Mouse (Mus musculus): Measurements from ENCODE around the gene Uqcr10. TPM values are rescaled to one million over a fixed set of nuclear protein-coding genes. Genes with fewer than 3 reads are reported as not detected.
A peak's percentile ranks its signal among the peaks of the same experiment; 100 is the strongest.

Gene Uqcr10
- polyA plus RNA-seq, 1 experiment from 2014 or later: 1,482 TPM

DNA sequence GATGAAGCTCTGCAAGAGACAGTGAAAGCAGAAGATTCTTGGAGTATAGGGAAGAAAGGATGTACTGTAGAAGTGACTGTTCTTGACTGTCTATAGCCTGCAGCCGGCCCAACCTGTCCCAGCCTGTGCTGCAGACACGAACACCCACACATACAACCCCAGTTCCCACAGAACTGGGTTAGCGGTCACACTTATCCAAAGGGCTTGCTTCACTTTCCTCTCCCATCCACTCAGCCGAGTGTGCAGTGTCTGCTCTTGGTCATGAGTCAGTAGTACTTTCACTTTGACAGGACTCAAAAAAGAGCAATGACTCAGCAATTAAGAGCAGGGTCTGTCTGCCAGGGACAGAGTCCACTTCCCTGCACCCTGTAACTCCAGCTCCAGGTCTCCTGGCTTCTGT lies 42.8 kb downstream of the Uqcr10 start:
- Histone ChIP-seq H3K4me2 (peak overlapping the region; percentile 17), H3K36me3 (ENCODE audit: control insufficient read depth, insufficient read depth, low read length) (peaks cover 20% of the 10 kb centered on the region), H3K9me3 (replicated peaks; ENCODE audit: control insufficient read depth, low read length) (no peaks in the 10 kb centered on the region), H3K9ac (ENCODE audit: low read depth, low read length) (no peak overlapping the region), H3K27ac (ENCODE audit: low read depth, low read length) (0 out of 2 replicates have a peak overlapping the region, but pooled peaks have one; percentile 17), H3K4me1 (ENCODE audit: control insufficient read depth, insufficient read depth, low read length) (no peaks in the 10 kb centered on the region), H3K4me3 (ENCODE audit: low read depth, low read length) (no peak overlapping the region), H3K27me3 (ENCODE audit: control insufficient read depth, insufficient read depth, low read length) (no peaks in the 10 kb centered on the region)
- WGBS (ENCODE audit: insufficient replicate concordance): 80% methylated on average over 4 of the region's 4 CpGs
- ATAC-seq (replicated peaks; ENCODE audit: insufficient number of reproducible peaks, low FRiP score, low TSS enrichment): peak; percentile 42; the same call in 1 of the 2 replicates

DNA sequence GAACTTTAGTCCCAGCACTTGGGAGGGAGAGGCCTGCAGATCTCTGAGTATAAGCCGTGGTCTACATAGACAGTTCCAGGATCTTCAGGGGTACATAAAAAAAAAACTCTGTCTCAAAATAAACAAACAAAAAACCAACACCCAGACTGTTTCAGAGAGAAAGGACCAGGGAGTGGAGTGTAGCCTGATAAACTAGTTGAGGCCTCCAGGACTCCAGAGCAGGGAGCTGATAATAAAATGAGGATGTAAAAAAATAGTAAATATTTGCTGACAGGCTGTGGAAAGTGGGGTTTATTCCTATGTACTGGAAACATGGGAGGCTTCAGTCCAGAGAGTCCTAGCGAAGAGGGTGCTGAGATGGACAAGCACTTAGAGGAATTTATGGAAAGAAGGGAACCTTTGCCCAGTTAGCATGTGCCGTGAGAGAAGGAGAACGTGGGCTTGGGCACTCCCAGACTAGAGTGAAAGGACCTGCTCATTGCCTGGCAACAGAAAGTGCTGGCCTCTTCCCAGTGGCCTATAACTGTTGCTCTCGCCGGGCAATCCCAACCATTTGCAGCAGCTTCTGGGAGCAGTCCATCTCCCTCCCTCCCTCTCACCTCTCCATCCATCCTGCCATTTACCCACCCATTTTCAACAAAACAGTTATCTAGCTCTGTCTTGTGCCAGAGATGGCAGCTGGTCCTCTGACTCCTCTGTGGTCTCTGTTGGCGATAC lies 43.7 kb downstream of the Uqcr10 start:
- H3K4me2 ChIP-seq: no peak overlapping the region
- H3K27me3 ChIP-seq (ENCODE audit: control insufficient read depth, insufficient read depth, low read length): no peaks in the 10 kb centered on the region
- H3K9me3 ChIP-seq (replicated peaks; ENCODE audit: control insufficient read depth, low read length): no peaks in the 10 kb centered on the region
- H3K36me3 ChIP-seq (ENCODE audit: control insufficient read depth, insufficient read depth, low read length): peaks cover 20% of the 10 kb centered on the region
- WGBS (ENCODE audit: insufficient replicate concordance): 73% methylated on average over 7 of the region's 7 CpGs
- H3K4me3 ChIP-seq (ENCODE audit: low read depth, low read length): no peak overlapping the region
- peak overlapping the region; percentile 24; the same call in 1 of the 2 replicates for H3K27ac ChIP-seq (ENCODE audit: low read depth, low read length)
- ATAC-seq (replicated peaks; ENCODE audit: insufficient number of reproducible peaks, low FRiP score, low TSS enrichment): no peak
- no peaks in the 10 kb centered on the region for H3K4me1 ChIP-seq (ENCODE audit: control insufficient read depth, insufficient read depth, low read length)
- H3K9ac ChIP-seq (ENCODE audit: low read depth, low read length): no peak overlapping the region

DNA sequence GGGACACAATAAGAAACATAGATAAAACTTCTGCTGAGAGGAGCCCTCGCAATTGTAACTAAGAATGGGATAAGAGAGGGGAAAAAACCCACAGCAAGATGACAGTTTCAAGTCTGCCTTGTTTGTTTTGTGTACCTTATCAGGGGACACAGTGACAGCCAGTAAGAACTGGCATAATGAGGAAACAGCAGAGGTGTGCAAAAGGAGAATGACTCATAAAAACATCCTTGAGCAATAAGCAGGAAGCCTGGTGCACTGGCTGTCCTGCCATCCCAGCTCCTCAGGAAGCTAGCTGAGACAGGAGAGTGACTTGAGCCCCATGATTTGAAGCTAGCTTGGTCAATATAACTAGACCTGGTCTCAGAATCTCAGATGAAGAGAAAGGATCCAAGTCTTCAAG lies 44.3 kb downstream of the Uqcr10 start:
- no peak for ATAC-seq (replicated peaks; ENCODE audit: insufficient number of reproducible peaks, low FRiP score, low TSS enrichment)
- Histone ChIP-seq H3K27me3 (ENCODE audit: control insufficient read depth, insufficient read depth, low read length) (no peaks in the 10 kb centered on the region), H3K4me1 (ENCODE audit: control insufficient read depth, insufficient read depth, low read length) (no peaks in the 10 kb centered on the region), H3K9ac (ENCODE audit: low read depth, low read length) (no peak overlapping the region), H3K4me3 (ENCODE audit: low read depth, low read length) (no peak overlapping the region), H3K36me3 (ENCODE audit: control insufficient read depth, insufficient read depth, low read length) (peaks cover 21% of the 10 kb centered on the region), H3K9me3 (replicated peaks; ENCODE audit: control insufficient read depth, low read length) (no peaks in the 10 kb centered on the region), H3K27ac (ENCODE audit: low read depth, low read length) (peak overlapping the region; percentile 24; the same call in 1 of the 2 replicates), H3K4me2 (no peak overlapping the region)
- WGBS (ENCODE audit: insufficient replicate concordance): 70% methylated on average over 1 of the region's 1 CpGs

Other genes with a start within 250 kb of the Uqcr10 start
- gene Mtmr3, start 109.5 kb downstream of the Uqcr10 start, polyA plus RNA-seq (2014; fragmentation: Nextera tagmentation; extraction: Ambion mirVana): 21.4 and 24.4 TPM in 2 replicates
- gene Gm11032, start 84.3 kb downstream of the Uqcr10 start, polyA plus RNA-seq (2014; fragmentation: Nextera tagmentation; extraction: Ambion mirVana): not detected in 2 replicates
- gene Ascc2, start 66.6 kb downstream of the Uqcr10 start, polyA plus RNA-seq (2014; fragmentation: Nextera tagmentation; extraction: Ambion mirVana): 28.4 and 29.0 TPM in 2 replicates
- gene Zmat5, start 336 bp upstream of the Uqcr10 start, polyA plus RNA-seq (2014; fragmentation: Nextera tagmentation; extraction: Ambion mirVana): 50.1 and 55.8 TPM in 2 replicates
- gene Cabp7, start 42.4 kb upstream of the Uqcr10 start, polyA plus RNA-seq (2014; fragmentation: Nextera tagmentation; extraction: Ambion mirVana): 0.10 and 0.14 TPM in 2 replicates
- 32.7 and 38.7 TPM in 2 replicates for gene Nf2, start 145.2 kb upstream of the Uqcr10 start, polyA plus RNA-seq (2014; fragmentation: Nextera tagmentation; extraction: Ambion mirVana)
- 34.7 and 36.5 TPM in 2 replicates for gene Nipsnap1, start 169.6 kb upstream of the Uqcr10 start, polyA plus RNA-seq (2014; fragmentation: Nextera tagmentation; extraction: Ambion mirVana)
- 28.1 and 30.2 TPM in 2 replicates for gene Thoc5, start 191.0 kb upstream of the Uqcr10 start, polyA plus RNA-seq (2014; fragmentation: Nextera tagmentation; extraction: Ambion mirVana)
- 0.43 and 0.97 TPM in 2 replicates for gene Nefh, start 243.7 kb upstream of the Uqcr10 start, polyA plus RNA-seq (2014; fragmentation: Nextera tagmentation; extraction: Ambion mirVana)

All from heart, embryonic 11.5 days (tissue).